Mouse (Mus musculus): ENCODE results near the gene Mrtfa.

DNA sequence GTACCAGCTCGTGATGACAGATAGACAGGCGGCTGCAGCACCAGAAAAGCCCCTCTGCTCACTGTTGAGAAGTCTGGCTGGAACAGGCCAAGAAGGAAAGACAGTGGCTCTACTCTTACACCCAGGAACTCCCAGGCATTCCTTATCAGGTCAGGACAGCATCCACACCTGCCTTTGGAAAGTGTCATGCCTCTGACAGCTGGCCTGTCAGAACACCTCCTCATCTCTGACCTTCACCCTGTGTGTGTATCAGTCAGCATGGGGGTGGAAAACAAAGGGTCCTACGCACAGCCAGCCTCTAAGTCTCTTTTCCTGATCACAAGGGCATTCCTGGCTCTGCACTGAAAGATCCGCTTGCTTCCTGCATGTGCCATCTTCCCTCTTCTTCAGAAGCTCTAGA is 148.8 kb downstream of the Mrtfa start:
- TF ChIP-seq CTCF (IDR thresholded peaks at IDR 0.05; ENCODE audit: borderline replicate concordance, extremely low read depth, insufficient read depth, insufficient read length) (no peak), POLR2A (IDR thresholded peaks at IDR 0.05; ENCODE audit: borderline replicate concordance, extremely low read depth, insufficient read depth, insufficient read length, poor library complexity, severe bottlenecking) (no peak)
